Mouse (Mus musculus) intestine, embryonic 14.5 days (tissue): ENCODE results near the gene Rps13. TPM values are rescaled to one million over a fixed set of nuclear protein-coding genes. Genes with fewer than 3 reads are reported as not detected.

ENCODE experiments used
- ATAC-seq: fragments of 200-750 bp; cut with Nextera tagmentation; replicated peaks from 2 replicates; pipeline ENCODE4 v1.8.0; 2017; ENCODE audit warnings: low read depth, moderate number of reproducible peaks, moderate TSS enrichment, moderate library complexity; ENCODE audit not compliant: low FRiP score, low TSS enrichment
- DNase-seq: peaks from one replicate; pipeline ENCODE4 v3.0.0-alpha.2; 2018; ENCODE audit warnings: low spot score
- H3K27ac ChIP-seq: fragments of 300-500 bp; sonication (generic); 2 replicates; pipeline ENCODE4 v1.5.1; 2014; ENCODE audit warnings: low read depth, mild to moderate bottlenecking, control low read depth
- H3K27me3 ChIP-seq: fragments of 300-500 bp; sonication (generic); replicated peaks from 2 replicates; pipeline ENCODE4 v1.6.1; 2014; ENCODE audit warnings: low read length, control low read depth; ENCODE audit not compliant: control insufficient read depth, insufficient read depth
- H3K36me3 ChIP-seq: fragments of 300-500 bp; sonication (generic); 2 replicates; pipeline ENCODE4 v1.6.1; 2014; ENCODE audit warnings: low read length, control low read depth; ENCODE audit not compliant: control insufficient read depth, insufficient read depth
- H3K4me1 ChIP-seq: fragments of 300-500 bp; sonication (generic); replicated peaks from 2 replicates; pipeline ENCODE4 v1.6.1; 2014; ENCODE audit warnings: low read length, control low read depth, mixed read lengths; ENCODE audit not compliant: control insufficient read depth, insufficient read depth
- H3K4me2 ChIP-seq: fragments of 300-500 bp; sonication (generic); 2 replicates; pipeline ENCODE4 v1.6.1; 2014; ENCODE audit warnings: low read length
- H3K4me3 ChIP-seq: fragments of 300-500 bp; sonication (generic); 2 replicates; pipeline ENCODE4 v1.5.1; 2014; ENCODE audit warnings: low read depth, low read length, control low read depth, mixed read lengths
- H3K9ac ChIP-seq: fragments of 300-500 bp; sonication (generic); 2 replicates; pipeline ENCODE4 v1.6.1; 2014; ENCODE audit warnings: mild to moderate bottlenecking, low read length
- H3K9me3 ChIP-seq: fragments of 300-500 bp; sonication (generic); 2 replicates; pipeline ENCODE4 v1.6.1; 2016; ENCODE audit warnings: low read length, control low read depth; ENCODE audit not compliant: control insufficient read depth
- WGBS: fragments of 180-500 bp; shearing (Covaris S2); extraction: QIAGEN DNeasy Blood & Tissue Kit; methylation state at CpG from one replicate; pipeline ENCODE4 v1.1.7; 2014; 5-methylcytosine and 5-hydroxymethylcytosine counted together
- polyA plus RNA-seq: library from polyadenylated mRNA; unstranded; fragments of >200 nt; fragmentation: Nextera tagmentation; extraction: Ambion mirVana; gene quantifications from 2 replicates; pipeline ENCODE4 v1.2.1, GENCODE M21; 2014

Gene Rps13
- polyA plus RNA-seq, 1 experiment from 2014 or later, result 1,152 TPM

GRCm38 (mm10) chr7:116301661-116302311 lies 32.2 kb downstream of the Rps13 start:
- H3K36me3 ChIP-seq, result no peaks in the 10 kb centered on the region
- 82% methylated on average over 5 of the region's 5 CpGs for WGBS
- no peak overlapping the region for H3K4me2 ChIP-seq
- no peak overlapping the region for H3K27ac ChIP-seq
- ATAC-seq, result no peak
- no peaks in the 10 kb centered on the region for H3K9me3 ChIP-seq
- no peak for DNase-seq
- H3K4me1 ChIP-seq, result peaks cover 2% of the 10 kb centered on the region
- peaks cover 6% of the 10 kb centered on the region; the same call in 1 of the 2 replicates for H3K27me3 ChIP-seq
- H3K9ac ChIP-seq, result no peak overlapping the region
- H3K4me3 ChIP-seq, result no peak overlapping the region

- 66% methylated on average over 4 of the region's 4 CpGs for WGBS
- Histone ChIP-seq H3K27ac (no peak overlapping the region), H3K9ac (no peak overlapping the region), H3K9me3 (no peaks in the 10 kb centered on the region), H3K4me1 (no peaks in the 10 kb centered on the region), H3K36me3 (no peaks in the 10 kb centered on the region), H3K4me3 (no peak overlapping the region), H3K27me3 (no peaks in the 10 kb centered on the region; the same call in 1 of the 2 replicates), H3K4me2 (no peak overlapping the region)
- no peak for DNase-seq
- ATAC-seq, result no peak
These were observed 32.9 kb downstream of the Rps13 start for GRCm38 (mm10) chr7:116301144-116301543.

- Histone ChIP-seq H3K4me3 (no peak overlapping the region), H3K4me2 (no peak overlapping the region), H3K27ac (no peak overlapping the region), H3K9ac (no peak overlapping the region), H3K4me1 (0 out of 2 replicates have a peak, but pooled peaks cover 9% of the 10 kb centered on the region), H3K9me3 (no peaks in the 10 kb centered on the region), H3K36me3 (no peaks in the 10 kb centered on the region), H3K27me3 (no peaks in the 10 kb centered on the region)
- no peak for DNase-seq
- no peak for ATAC-seq
- WGBS, result 84% methylated on average over 2 of the region's 2 CpGs
These were observed 35.1 kb downstream of the Rps13 start for GRCm38 (mm10) chr7:116298851-116299250.

GRCm38 (mm10) chr7:116298389-116298788 lies 35.6 kb downstream of the Rps13 start:
- Histone ChIP-seq H3K9me3 (no peaks in the 10 kb centered on the region), H3K4me1 (0 out of 2 replicates have a peak, but pooled peaks cover 9% of the 10 kb centered on the region), H3K4me3 (no peak overlapping the region), H3K4me2 (no peak overlapping the region), H3K36me3 (no peaks in the 10 kb centered on the region), H3K27me3 (no peaks in the 10 kb centered on the region), H3K27ac (no peak overlapping the region), H3K9ac (no peak overlapping the region)
- WGBS, result 71% methylated on average over 10 of the region's 10 CpGs
- DNase-seq (no peak), ATAC-seq (no peak)

- ATAC-seq (no peak), DNase-seq (no peak)
- WGBS, result 34% methylated on average over 3 of the region's 3 CpGs
- Histone ChIP-seq H3K36me3 (no peaks in the 10 kb centered on the region), H3K4me2 (no peak overlapping the region), H3K27me3 (no peaks in the 10 kb centered on the region), H3K4me1 (0 out of 2 replicates have a peak, but pooled peaks cover 9% of the 10 kb centered on the region), H3K4me3 (no peak overlapping the region), H3K9me3 (no peaks in the 10 kb centered on the region), H3K9ac (no peak overlapping the region), H3K27ac (no peak overlapping the region)
These were observed 39.0 kb downstream of the Rps13 start for GRCm38 (mm10) chr7:116294961-116295360.

GRCm38 (mm10) chr7:116292377-116292776 lies 41.6 kb downstream of the Rps13 start:
- no peak overlapping the region for H3K9ac ChIP-seq
- WGBS, result 23% methylated on average over 5 of the region's 5 CpGs
- no peak overlapping the region for H3K4me2 ChIP-seq
- H3K27me3 ChIP-seq, result no peaks in the 10 kb centered on the region
- peaks cover 24% of the 10 kb centered on the region for H3K4me1 ChIP-seq
- no peaks in the 10 kb centered on the region for H3K9me3 ChIP-seq
- H3K27ac ChIP-seq, result no peak overlapping the region
- ATAC-seq (no peak), DNase-seq (no peak)
- H3K36me3 ChIP-seq, result no peaks in the 10 kb centered on the region
- no peak overlapping the region for H3K4me3 ChIP-seq

- Histone ChIP-seq H3K36me3 (no peaks in the 10 kb centered on the region), H3K4me1 (peaks cover 40% of the 10 kb centered on the region), H3K27ac (no peak overlapping the region), H3K4me3 (no peak overlapping the region), H3K27me3 (no peaks in the 10 kb centered on the region), H3K4me2 (no peak overlapping the region), H3K9me3 (no peaks in the 10 kb centered on the region), H3K9ac (no peak overlapping the region)
- no peak for DNase-seq
- 100% methylated on average over 1 of the region's 1 CpGs for WGBS
- ATAC-seq, result no peak
These were observed 43.4 kb downstream of the Rps13 start for GRCm38 (mm10) chr7:116290559-116290958.

GRCm38 (mm10) chr7:116288996-116289395 lies 45.0 kb downstream of the Rps13 start:
- no peaks in the 10 kb centered on the region for H3K27me3 ChIP-seq
- H3K27ac ChIP-seq, result no peak overlapping the region
- no peak overlapping the region for H3K9ac ChIP-seq
- no peak overlapping the region for H3K4me2 ChIP-seq
- ATAC-seq (no peak), DNase-seq (no peak)
- H3K36me3 ChIP-seq, result no peaks in the 10 kb centered on the region
- H3K4me3 ChIP-seq, result no peak overlapping the region
- H3K9me3 ChIP-seq, result no peaks in the 10 kb centered on the region
- H3K4me1 ChIP-seq, result peaks cover 35% of the 10 kb centered on the region
- WGBS, result 71% methylated on average over 3 of the region's 3 CpGs

GRCm38 (mm10) chr7:116287959-116288358 lies 46.0 kb downstream of the Rps13 start:
- Histone ChIP-seq H3K4me3 (no peak overlapping the region), H3K4me1 (peaks cover 38% of the 10 kb centered on the region), H3K27me3 (no peaks in the 10 kb centered on the region), H3K36me3 (no peaks in the 10 kb centered on the region), H3K9ac (no peak overlapping the region), H3K4me2 (no peak overlapping the region), H3K9me3 (no peaks in the 10 kb centered on the region), H3K27ac (0 out of 2 replicates have a peak overlapping the region, but pooled peaks have one; percentile 64)
- 58% methylated on average over 5 of the region's 5 CpGs for WGBS
- ATAC-seq (no peak), DNase-seq (no peak)
